Mouse (Mus musculus): Measurements from ENCODE around the gene Map3k3.
A peak's percentile ranks its signal among the peaks of the same experiment; 100 is the strongest.

Map3k3 gene

DNA sequence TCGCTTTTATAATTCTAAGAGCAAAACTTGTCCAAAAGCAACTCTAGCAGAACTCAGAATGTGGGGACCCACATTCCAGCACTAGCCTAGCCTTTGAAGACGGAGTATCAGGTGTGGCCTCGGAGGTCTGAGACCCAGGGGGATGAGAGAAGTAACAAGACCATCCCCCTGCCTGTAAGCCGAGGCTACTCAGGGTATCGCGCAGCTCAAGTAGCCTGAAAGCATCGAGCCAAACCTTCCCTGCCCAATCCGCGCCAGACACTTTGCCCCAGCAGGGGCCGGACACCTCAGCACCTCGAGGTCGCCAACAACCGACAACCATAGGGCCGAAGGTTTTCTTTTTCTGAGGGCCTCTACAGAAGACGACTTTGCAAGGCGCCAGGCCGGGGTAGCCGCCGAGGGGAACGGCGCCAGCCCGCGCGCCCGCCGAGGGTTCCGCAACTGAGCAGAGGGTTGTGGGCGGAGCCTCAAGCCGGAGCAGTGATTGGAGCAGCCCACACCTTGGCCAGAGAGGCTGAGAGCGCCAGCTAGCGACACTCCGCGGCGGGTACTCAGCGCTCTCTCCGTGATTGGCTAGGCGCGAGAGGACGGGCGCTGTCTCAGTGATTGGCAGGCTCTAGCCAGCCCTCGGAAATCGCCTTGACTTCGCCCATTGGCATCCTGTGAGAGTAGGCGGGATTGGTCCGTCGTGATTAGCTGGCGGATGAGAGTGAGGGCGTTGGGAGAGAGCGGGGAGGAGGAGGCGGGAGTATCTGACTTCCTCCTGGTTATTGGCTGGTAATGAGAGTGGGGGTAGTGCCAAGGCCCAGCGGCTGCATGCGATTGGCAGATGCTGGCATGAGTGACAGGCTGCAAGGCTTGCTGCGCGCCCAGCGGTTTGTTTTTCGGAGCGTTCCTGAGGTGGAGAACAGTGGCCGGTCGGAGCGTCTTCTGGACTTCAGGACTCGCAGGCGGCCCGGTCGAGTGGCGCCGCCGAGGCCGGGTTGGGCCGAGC lies at the start of gene Map3k3:
TSS of gene Map3k3 (plus strand) at position 906 of the 994 bp plus-strand sequence.
- DNase-seq (ENCODE audit: low read depth, low spot score), result peak; percentile 100

GRCm38 (mm10) chr11:106034986-106035385 lies 49.4 kb upstream of the Map3k3 start:
- DNase-seq (ENCODE audit: low read depth, low spot score), result no peak

DNA sequence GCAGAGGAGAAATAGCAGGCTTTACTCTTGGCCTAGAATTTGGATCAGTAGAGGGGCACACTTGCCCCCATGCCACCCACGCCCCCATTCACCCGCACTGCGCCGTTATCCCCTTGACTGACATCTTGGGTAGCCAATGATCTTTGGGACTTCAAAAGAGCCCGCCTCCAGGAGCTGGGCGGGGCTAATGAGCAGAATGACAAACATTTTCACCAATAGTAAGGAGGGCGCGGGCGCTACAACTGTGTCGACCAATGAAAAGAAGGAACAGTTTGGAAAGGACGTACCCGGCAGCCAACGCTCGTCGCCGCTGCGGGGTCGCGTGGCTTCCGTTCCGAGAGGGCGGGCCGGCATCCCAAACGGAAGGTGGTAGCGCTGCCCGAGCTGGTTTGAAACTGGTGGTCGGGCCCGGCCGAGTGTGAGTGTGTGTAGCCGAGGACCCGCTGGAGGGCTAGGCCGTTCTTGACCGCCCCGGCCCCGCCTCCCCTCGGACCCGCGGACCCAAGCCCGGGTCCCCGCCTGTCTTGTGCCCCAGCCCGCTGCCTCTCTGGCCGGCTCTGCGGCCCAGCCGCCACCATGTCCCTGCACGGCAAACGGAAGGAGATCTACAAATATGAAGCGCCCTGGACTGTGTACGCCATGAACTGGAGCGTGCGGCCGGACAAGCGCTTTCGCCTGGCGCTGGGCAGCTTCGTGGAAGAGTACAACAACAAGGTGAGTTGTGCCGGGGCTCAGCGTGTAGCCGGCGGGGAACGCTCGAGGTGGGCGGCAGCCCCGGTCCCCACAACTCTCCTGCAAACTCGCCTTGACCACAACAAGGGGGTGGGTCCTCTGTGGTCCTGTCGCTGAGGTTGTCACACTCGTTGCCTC lies 47.6 kb upstream of the Map3k3 start, which contains the start of gene Dcaf7:
TSS of gene Dcaf7 (plus strand) at position 325 of the 870 bp plus-strand sequence.
- peak; percentile 99 for DNase-seq (ENCODE audit: low read depth, low spot score)

- DNase-seq (ENCODE audit: low read depth, low spot score), result peak; percentile 90
These were observed 47.0 kb upstream of the Map3k3 start for GRCm38 (mm10) chr11:106037418-106037751.

DNA sequence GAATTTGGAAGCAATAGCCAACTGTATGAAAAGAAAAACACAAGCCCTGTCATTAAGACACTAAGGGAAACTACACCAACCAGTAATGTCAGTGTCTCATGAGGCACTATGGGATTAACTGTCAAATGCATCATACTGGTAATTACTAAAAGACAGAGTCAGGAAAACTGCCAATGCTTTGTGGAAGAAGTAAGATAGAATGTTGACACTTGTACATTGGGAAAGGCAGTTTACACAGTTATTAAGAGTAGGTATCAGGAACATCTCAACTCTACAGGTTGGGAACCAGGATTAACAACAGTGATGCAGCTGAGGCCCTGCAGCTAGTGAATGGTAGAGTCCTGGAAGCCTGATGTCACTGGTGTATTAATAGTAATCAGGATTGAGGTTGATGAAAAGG lies 40.1 kb upstream of the Map3k3 start:
- DNase-seq (ENCODE audit: low read depth, low spot score), result no peak

DNA sequence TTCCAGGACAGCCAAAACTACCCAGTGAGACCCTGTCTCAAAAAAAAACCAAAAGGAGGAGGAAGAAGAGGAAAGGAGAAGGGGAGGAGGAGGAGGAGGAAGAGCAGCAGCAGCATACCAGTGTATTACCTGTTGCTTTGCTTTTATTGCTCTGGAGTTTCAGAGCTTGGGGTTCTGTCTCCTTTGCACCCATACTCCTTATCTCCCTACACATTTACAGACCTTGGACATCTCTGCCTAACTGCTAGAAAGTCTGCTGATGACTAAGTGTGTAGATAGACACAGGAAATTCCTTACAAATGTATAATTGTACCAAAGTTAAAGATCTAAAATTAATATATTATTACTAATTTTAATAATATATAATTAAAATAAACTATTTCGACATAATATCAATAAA lies 39.2 kb upstream of the Map3k3 start:
- no peak for DNase-seq (ENCODE audit: low read depth, low spot score)

- DNase-seq (ENCODE audit: low read depth, low spot score), result no peak
These were observed 38.6 kb upstream of the Map3k3 start for GRCm38 (mm10) chr11:106045780-106046179.

GRCm38 (mm10) chr11:106046584-106046983 lies 37.8 kb upstream of the Map3k3 start:
- DNase-seq (ENCODE audit: low read depth, low spot score), result no peak

- DNase-seq (ENCODE audit: low read depth, low spot score), result no peak
These were observed 30.5 kb upstream of the Map3k3 start for GRCm38 (mm10) chr11:106053921-106054320.

DNA sequence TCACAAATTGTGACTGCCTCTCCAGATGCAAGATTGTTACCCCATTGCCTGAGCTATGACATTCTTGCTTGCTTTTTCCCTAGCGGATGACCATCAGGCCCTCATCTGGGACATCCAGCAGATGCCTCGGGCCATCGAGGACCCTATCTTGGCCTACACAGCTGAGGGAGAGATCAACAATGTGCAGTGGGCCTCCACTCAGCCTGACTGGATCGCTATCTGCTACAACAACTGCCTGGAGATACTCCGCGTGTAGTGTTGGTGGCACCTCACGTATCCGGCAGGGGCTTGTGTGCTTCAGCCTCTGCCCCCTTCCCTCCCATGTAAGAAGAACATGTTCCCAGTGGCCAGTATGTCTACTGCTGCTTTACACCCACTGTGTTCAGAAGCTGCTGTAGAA lies 29.8 kb upstream of the Map3k3 start:
- DNase-seq (ENCODE audit: low read depth, low spot score), result no peak

- DNase-seq (ENCODE audit: low read depth, low spot score), result no peak
These were observed 29.1 kb upstream of the Map3k3 start for GRCm38 (mm10) chr11:106055341-106055740.

GRCm38 (mm10) chr11:106056819-106057491 lies 27.5 kb upstream of the Map3k3 start:
- no peak for DNase-seq (ENCODE audit: low read depth, low spot score)

- DNase-seq (ENCODE audit: low read depth, low spot score), result peak; percentile 17
These were observed 26.4 kb upstream of the Map3k3 start for GRCm38 (mm10) chr11:106058020-106058419.

DNA sequence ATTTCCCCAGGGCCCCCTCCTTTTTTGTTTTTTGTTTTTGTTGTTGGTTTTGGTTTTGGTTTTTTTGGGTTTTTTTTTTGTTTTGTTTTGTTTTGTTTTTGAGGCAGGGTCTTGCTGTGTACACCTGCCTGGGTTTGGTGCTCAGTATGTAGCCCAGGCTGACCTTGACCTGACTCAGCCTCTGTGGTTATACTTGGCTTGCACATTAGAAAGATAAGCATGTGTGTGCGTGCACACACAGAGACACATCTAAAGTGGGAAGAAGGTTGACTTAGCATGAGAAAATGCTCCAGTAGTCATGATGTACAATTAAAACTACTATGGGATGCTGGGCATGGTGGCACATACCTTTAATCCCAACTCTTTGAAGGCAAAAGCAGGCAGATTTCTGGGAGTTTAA lies 23.9 kb upstream of the Map3k3 start:
- DNase-seq (ENCODE audit: low read depth, low spot score), result no peak

DNA sequence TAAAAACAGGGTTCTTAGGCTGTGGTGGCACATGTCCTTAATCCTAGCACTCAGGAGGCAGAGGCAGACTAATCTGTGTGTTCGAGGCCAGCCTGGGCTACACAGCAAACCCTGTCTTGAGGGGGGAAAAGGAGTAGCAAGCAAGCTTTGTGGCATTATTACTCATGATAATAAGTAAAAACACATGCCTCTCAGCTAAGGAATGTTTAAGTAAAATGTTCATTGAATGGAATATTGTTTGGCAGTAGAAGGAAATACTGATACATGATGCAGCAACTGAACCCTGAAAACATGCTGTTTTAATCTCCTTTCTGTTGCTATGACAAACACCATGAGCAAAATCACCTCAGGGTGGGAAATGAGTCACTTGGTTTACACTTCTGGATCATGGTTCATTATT lies 23.1 kb upstream of the Map3k3 start:
- no peak for DNase-seq (ENCODE audit: low read depth, low spot score)

GRCm38 (mm10) chr11:106063756-106064155 lies 20.7 kb upstream of the Map3k3 start:
- DNase-seq (ENCODE audit: low read depth, low spot score), result no peak

- no peak for DNase-seq (ENCODE audit: low read depth, low spot score)
These were observed 19.1 kb upstream of the Map3k3 start for GRCm38 (mm10) chr11:106065073-106065922.

DNA sequence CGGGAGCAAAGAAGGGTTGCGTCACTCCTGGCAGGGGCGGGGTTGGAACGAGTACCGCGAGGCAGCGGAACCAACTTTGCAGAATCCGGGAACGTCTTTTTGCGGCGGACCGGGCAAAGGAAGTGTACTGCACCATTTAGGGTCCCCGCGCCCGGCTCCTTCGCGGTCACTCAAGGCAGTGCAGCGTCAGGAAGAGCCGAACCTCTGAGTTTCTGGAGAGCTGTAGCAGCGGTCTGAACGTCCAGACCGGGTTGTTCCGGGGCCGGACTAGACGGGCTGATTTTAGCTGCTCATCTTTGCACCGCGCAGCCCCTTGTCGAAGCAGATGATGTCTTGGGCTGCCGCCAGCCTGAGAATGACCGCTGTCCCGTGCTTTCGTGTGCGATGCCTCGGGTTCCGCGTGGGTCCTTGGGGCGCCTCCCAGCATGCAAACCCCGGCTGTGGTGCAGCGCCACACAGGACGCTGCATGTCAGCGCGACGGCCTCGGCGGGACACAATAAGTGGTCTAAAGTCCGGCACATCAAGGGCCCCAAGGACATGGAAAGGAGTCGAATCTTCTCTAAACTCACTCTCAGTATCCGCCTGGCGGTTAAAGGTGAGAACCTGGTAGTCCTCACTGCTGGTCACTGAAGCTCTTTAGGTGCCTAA lies 18.4 kb upstream of the Map3k3 start, which contains the start of gene Taco1:
TSS of gene Taco1 (plus strand) at position 139 of the 649 bp plus-strand sequence.
- DNase-seq (ENCODE audit: low read depth, low spot score), result peak; percentile 98

DNA sequence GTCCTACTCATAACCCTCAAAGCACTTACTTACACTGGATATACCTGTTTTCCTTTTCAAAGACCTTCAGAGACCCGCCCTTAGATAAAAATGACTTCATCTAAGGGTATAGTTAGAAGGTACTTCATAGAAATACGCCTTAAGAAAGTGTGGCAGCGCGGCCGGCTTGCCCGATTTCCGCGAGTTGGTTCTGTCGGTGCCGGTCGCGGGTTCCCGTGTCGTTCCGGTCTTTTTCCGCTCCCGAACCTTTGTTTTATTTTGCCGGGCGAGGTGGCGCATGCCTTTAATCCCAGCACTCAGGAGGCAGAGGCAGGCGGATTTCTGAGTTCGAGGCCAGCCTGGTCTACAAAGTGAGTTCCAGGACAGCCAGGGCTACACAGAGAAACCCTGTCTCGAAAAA lies 17.8 kb upstream of the Map3k3 start:
- DNase-seq (ENCODE audit: low read depth, low spot score), result peak; percentile 90

GRCm38 (mm10) chr11:106073774-106074173 lies 10.6 kb upstream of the Map3k3 start:
- no peak for DNase-seq (ENCODE audit: low read depth, low spot score)

Data from ZHBTc4 (cell line).